ENCODE assay signal across 21 mouse cellular contexts in the genomic region with DNA sequence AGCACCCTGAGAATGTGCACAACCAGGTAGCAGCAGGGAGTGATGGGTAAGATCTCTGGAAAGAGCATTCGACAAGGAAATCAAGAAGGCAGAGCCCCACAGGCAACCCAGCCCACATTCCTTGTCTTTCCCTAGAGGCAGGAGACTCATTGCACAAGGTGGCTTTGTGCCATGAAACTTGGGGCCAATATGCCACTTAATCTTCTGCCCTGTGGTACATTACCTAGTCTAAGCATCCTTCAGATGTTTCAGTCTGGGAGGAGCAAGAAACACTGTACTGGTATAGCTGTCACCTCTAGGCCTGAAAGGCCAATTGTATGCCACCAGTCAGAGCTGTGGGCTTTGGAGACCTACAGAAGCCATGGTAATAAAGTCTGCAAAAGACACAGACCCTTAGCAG.
A peak's percentile ranks its signal among the peaks of the same experiment; 100 is the strongest.
DNase-seq lines count a peak whose midpoint lies in the region; ATAC-seq lines count a peak whose summit lies in the region.
"Had no signal": no experiment of that assay in that cellular context is flagged by ENCODE, and none has a peak within 500 bp of the region (broad histone marks: within the 10 kb centered on the region; RNA-seq: fewer than 3 reads in every experiment).

No protein-coding gene starts in this region.

- 88% methylated on average over 1 of the region's 1 CpGs for WGBS in hindbrain, embryonic 14.5 days

- H3K9ac ChIP-seq in hindbrain, embryonic 14.5 days: no peak overlapping the region
- H3K9ac ChIP-seq: embryonic facial prominence, embryonic 12.5 days; forebrain, embryonic 13.5 days had no signal

- peaks cover 6% of the 10 kb centered on the region; the same call in 1 of the 2 replicates for H3K9me3 ChIP-seq in hindbrain, embryonic 14.5 days (ENCODE audit: control insufficient read depth, low read length)
- H3K9me3 ChIP-seq: embryonic facial prominence, embryonic 10.5 days; G1E had no signal

- no peaks in the 10 kb centered on the region for H3K36me3 ChIP-seq in hindbrain, embryonic 14.5 days (replicated peaks; ENCODE audit: control insufficient read depth, insufficient read depth)
- H3K36me3 ChIP-seq: embryonic facial prominence, embryonic 10.5 days; embryonic facial prominence, embryonic 12.5 days; G1E had no signal

- H3K27ac ChIP-seq in hindbrain, embryonic 14.5 days: no peak overlapping the region
- H3K27ac ChIP-seq: embryonic facial prominence, embryonic 10.5 days; embryonic facial prominence, embryonic 12.5 days; forebrain, embryonic 13.5 days had no signal

- H3K27me3 ChIP-seq in hindbrain, embryonic 14.5 days (ENCODE audit: control insufficient read depth, insufficient read depth, low read length): no peaks in the 10 kb centered on the region
- H3K27me3 ChIP-seq: CH12.LX; embryonic facial prominence, embryonic 12.5 days; forebrain, embryonic 13.5 days had no signal

- DNase-seq in 3134 (ENCODE audit: extremely low read depth, insufficient read length, low spot score) (peak; percentile 64), 3T3-L1 (ENCODE audit: low read depth, low spot score) (peak; percentile 65), NIH3T3 (ENCODE audit: low read depth) (peak; percentile 14)
- DNase-seq in hindbrain, embryonic 14.5 days (ENCODE audit: low spot score): no peak
- no peak for DNase-seq in kidney, postnatal 4 days
- no peak for DNase-seq in left cerebral cortex, postnatal 25 days (ENCODE audit: low spot score in 2 of 2)
- DNase-seq: adrenal gland, adult 8-10 months; adrenal gland, postnatal 14 days; adrenal gland, postnatal 36 days; cerebellum, adult 11-12 months; cerebellum, adult 2 months; cerebellum, adult 9-10 months; cerebellum, postnatal 10 days; cerebellum, postnatal 25 days had no signal

- ATAC-seq in hindbrain, embryonic 14.5 days (ENCODE audit: low FRiP score): no peak
- ATAC-seq: CD4-positive, CD25-positive, alpha-beta regulatory T cell, adult 4 months; forebrain, embryonic 13.5 days; forebrain, embryonic 16.5 days had no signal

- H3K4me1 ChIP-seq in hindbrain, embryonic 14.5 days (replicated peaks; ENCODE audit: control insufficient read depth, insufficient read depth, low read length): no peaks in the 10 kb centered on the region
- H3K4me1 ChIP-seq: forebrain, embryonic 13.5 days had no signal

- no peak overlapping the region for H3K4me3 ChIP-seq in hindbrain, embryonic 14.5 days (replicated peaks; ENCODE audit: low read length)
- H3K4me3 ChIP-seq: embryonic facial prominence, embryonic 10.5 days; embryonic facial prominence, embryonic 12.5 days; forebrain, embryonic 13.5 days had no signal

- no peak overlapping the region for H3K4me2 ChIP-seq in hindbrain, embryonic 14.5 days (replicated peaks)
- H3K4me2 ChIP-seq: embryonic facial prominence, embryonic 12.5 days; forebrain, embryonic 13.5 days had no signal

- intact Hi-C loops in left cerebral cortex, postnatal 25 days (cut with DNase I): no loop called here

Comparison
In these comparisons a context has a peak if more than half of its experiments do, and no peak if none do; other contexts are left out.
1. DNase-seq: peak in 3134 (single experiment), 3T3-L1 (single experiment) and NIH3T3 (single experiment); none in hindbrain, embryonic 14.5 days (single experiment), kidney, postnatal 4 days (0 of 2) and left cerebral cortex, postnatal 25 days (0 of 2).